Mouse (Mus musculus) cerebellum, adult 2 months (tissue): ENCODE results near the gene Olfr591.

Experiments used
- CTCF ChIP-seq: fragments of 200-500 bp; IDR thresholded peaks from 2 replicates; pipeline ENCODE4 v1.5.1; 2011; ENCODE audit warnings: low read depth, mild to moderate bottlenecking, control low read depth, low read length, moderate library complexity, borderline replicate concordance; ENCODE audit not compliant: insufficient read depth
- POLR2A ChIP-seq: fragments of 200-500 bp; IDR thresholded peaks from 2 replicates; pipeline ENCODE4 v1.6.1; 2011; ENCODE audit warnings: low read length, control low read depth, borderline replicate concordance; ENCODE audit not compliant: insufficient read depth

- no peak for TF ChIP-seq CTCF
- no peak for TF ChIP-seq POLR2A
Measured at GRCm38 (mm10) chr7:103169697-103170096, 8.4 kb downstream of the Olfr591 start.
